Mouse (Mus musculus): ENCODE measurements around the gene Memo1. TPM values are rescaled to one million over a fixed set of nuclear protein-coding genes. Genes with fewer than 3 reads are reported as not detected.
"Not testable (repeated sequence)": the region's sequence is repeated elsewhere in the genome, so short reads cannot be mapped to it uniquely, and the experiment has no call there.

Gene Memo1
- polyA plus RNA-seq, 1 experiment from 2014 or later, result 83.7 TPM

GRCm38 (mm10) chr17:74316309-74316863 is 21.1 kb upstream of the Memo1 start:
- Histone ChIP-seq H3K4me1 (peaks cover 11% of the 10 kb centered on the region; the same call in 1 of the 2 replicates), H3K9me3 (no peaks in the 10 kb centered on the region), H3K27ac (peak overlapping the region; percentile 88), H3K4me3 (peak overlapping the region; percentile 63), H3K36me3 (peaks cover 13% of the 10 kb centered on the region), H3K4me2 (replicated peaks) (peak overlapping the region; percentile 65), H3K27me3 (no peaks in the 10 kb centered on the region), H3K9ac (peak overlapping the region; percentile 69)
- peak; percentile 94 for ATAC-seq (ENCODE audit: insufficient number of reproducible peaks, insufficient read depth, low FRiP score, low TSS enrichment)
- under 1% methylated on average over 48 of the region's 48 CpGs for WGBS

GRCm38 (mm10) chr17:74315445-74316308 is 20.4 kb upstream of the Memo1 start:
- Histone ChIP-seq H3K4me3 (peak overlapping the region; percentile 63), H3K4me1 (peaks cover 11% of the 10 kb centered on the region; the same call in 1 of the 2 replicates), H3K9me3 (no peaks in the 10 kb centered on the region), H3K27me3 (no peaks in the 10 kb centered on the region), H3K36me3 (peaks cover 14% of the 10 kb centered on the region), H3K9ac (peak overlapping the region; percentile 69), H3K4me2 (replicated peaks) (peak overlapping the region; percentile 65), H3K27ac (peak overlapping the region; percentile 88)
- under 1% methylated on average over 45 of the region's 45 CpGs for WGBS
- ATAC-seq (ENCODE audit: insufficient number of reproducible peaks, insufficient read depth, low FRiP score, low TSS enrichment), result peak; percentile 79

DNA sequence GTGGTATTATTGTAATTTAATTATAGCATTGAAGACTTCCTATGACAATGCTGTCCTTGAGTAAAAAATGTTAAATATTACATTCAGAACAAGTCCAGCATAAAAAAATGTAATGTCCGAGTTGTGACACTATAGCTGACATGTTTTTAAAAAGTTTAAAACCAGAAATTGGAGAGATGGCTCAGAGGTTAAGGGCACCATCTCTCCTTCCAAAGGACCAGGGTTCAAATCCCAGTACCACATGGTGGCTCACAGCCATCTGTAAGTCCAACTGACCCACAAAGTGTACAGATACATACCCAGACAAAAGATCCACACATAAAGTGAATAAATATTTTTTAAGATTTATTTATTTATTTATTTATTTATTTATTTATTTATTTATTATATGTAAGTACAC is 10.7 kb upstream of the Memo1 start:
- no peak overlapping the region for H3K4me2 ChIP-seq (replicated peaks)
- no peak for ATAC-seq (ENCODE audit: insufficient number of reproducible peaks, insufficient read depth, low FRiP score, low TSS enrichment)
- H3K9me3 ChIP-seq, result no peaks in the 10 kb centered on the region
- 93% methylated on average over 1 of the region's 1 CpGs for WGBS
- no peaks in the 10 kb centered on the region for H3K27me3 ChIP-seq
- H3K9ac ChIP-seq, result no peak overlapping the region
- H3K27ac ChIP-seq, result no peak overlapping the region
- H3K4me3 ChIP-seq, result no peak overlapping the region
- H3K4me1 ChIP-seq, result no peaks in the 10 kb centered on the region
- peaks cover 67% of the 10 kb centered on the region for H3K36me3 ChIP-seq

- H3K36me3 ChIP-seq, result peaks cover 68% of the 10 kb centered on the region
- no peak for ATAC-seq (ENCODE audit: insufficient number of reproducible peaks, insufficient read depth, low FRiP score, low TSS enrichment)
- H3K27me3 ChIP-seq, result no peaks in the 10 kb centered on the region
- H3K27ac ChIP-seq, result no peak overlapping the region
- no peak overlapping the region for H3K4me3 ChIP-seq
- 85% methylated on average over 4 of the region's 4 CpGs for WGBS
- no peaks in the 10 kb centered on the region for H3K4me1 ChIP-seq
- no peak overlapping the region for H3K9ac ChIP-seq
- no peaks in the 10 kb centered on the region for H3K9me3 ChIP-seq
- H3K4me2 ChIP-seq (replicated peaks), result no peak overlapping the region
Measured at GRCm38 (mm10) chr17:74305616-74306015, 10.3 kb upstream of the Memo1 start.

DNA sequence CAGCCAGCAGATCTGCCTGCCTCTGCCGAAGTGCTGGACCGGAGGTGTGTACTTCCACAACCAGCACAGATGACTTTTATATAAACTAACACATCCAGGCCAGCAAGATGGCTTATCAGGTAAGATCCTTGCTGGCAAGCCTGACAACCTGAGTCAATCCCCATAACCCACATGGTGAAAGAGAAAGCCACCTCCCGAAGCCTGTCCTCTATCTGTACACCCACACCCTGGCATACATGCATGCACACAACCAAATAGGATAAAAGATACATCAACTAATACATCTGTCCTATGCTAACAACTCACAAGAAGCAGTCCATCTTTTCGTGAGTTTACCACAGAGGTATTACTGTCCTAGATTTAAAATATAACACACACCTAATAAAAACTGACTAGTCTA is 8.7 kb upstream of the Memo1 start:
- Histone ChIP-seq H3K4me3 (no peak overlapping the region), H3K9ac (no peak overlapping the region), H3K36me3 (peaks cover 60% of the 10 kb centered on the region), H3K27ac (no peak overlapping the region), H3K27me3 (no peaks in the 10 kb centered on the region), H3K9me3 (no peaks in the 10 kb centered on the region), H3K4me1 (no peaks in the 10 kb centered on the region), H3K4me2 (replicated peaks) (no peak overlapping the region)
- WGBS, result 90% methylated on average over 4 of the region's 4 CpGs
- ATAC-seq (ENCODE audit: insufficient number of reproducible peaks, insufficient read depth, low FRiP score, low TSS enrichment), result no peak

GRCm38 (mm10) chr17:74300089-74300488 is 4.8 kb upstream of the Memo1 start:
- 92% methylated on average over 5 of the region's 5 CpGs for WGBS
- Histone ChIP-seq H3K9ac (no peak overlapping the region), H3K4me2 (replicated peaks) (no peak overlapping the region), H3K36me3 (peaks cover 36% of the 10 kb centered on the region), H3K27ac (no peak overlapping the region), H3K4me3 (no peak overlapping the region), H3K9me3 (no peaks in the 10 kb centered on the region), H3K27me3 (no peaks in the 10 kb centered on the region), H3K4me1 (no peaks in the 10 kb centered on the region)
- ATAC-seq (ENCODE audit: insufficient number of reproducible peaks, insufficient read depth, low FRiP score, low TSS enrichment), result no peak

DNA sequence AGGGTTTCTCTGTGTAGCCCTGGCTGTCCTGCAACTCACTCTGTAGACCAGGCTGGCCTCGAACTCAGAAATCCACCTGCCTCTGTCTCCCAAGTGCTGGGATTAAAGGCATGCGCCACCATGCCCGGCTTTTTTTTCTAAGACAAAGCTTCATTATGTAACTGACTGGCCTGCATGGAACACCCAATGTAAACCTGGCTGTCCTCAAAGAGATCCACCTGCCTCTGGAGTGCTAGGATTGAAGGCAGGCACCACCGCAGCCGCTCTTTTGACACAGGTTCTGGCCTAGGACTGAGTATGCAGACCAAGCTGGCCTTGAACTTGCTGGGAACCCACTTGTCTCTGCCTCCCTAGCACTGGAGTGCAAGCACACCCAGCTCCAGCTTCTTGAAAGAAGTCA is 1.7 kb upstream of the Memo1 start:
- H3K27ac ChIP-seq; ATAC-seq (ENCODE audit: insufficient number of reproducible peaks, insufficient read depth, low FRiP score, low TSS enrichment); H3K9me3 ChIP-seq; H3K4me2 ChIP-seq (replicated peaks); H3K9ac ChIP-seq; H3K27me3 ChIP-seq; H3K4me3 ChIP-seq; H3K4me1 ChIP-seq: not testable (repeated sequence)
- 84% methylated on average over 5 of the region's 5 CpGs for WGBS
- H3K36me3 ChIP-seq, result peaks cover 23% of the 10 kb centered on the region

DNA sequence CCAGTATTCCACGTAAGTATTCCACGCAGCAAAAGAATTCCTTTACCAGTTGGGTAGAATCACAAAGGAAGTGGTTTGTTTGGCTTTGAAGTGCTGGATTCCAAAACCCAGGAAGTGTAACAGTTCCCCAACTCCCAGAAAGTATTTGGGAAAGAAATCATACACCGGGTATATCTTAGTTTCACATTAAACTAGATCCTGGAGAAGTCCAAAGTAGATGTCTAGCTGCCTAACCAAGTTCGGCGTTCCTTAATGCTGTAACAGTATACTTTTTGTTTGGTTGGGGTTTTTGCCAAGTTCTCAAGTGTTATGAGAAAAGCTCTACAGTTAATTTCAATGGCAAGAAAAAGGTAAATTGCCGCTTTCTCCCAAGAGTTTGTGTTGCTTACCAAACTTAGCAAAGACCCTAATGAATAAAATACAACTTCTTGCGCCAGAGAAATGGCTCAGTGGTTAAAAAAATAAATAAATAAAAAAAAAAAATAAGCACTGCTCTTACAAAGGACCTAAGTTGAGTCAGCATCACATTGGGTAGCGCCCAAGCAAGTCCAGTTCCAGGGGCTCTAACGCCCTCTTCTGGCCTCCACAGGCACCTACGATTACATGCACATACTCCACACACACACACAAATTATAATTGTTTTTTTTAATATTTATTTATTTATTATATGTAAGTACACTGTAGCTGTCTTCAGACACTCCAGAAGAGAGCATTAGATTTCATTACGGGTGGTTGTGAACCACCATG is 929 bp upstream of the Memo1 start:
- Histone ChIP-seq H3K9me3 (no peaks in the 10 kb centered on the region), H3K4me3 (peak overlapping the region; percentile 93), H3K27ac (peak overlapping the region; percentile 99), H3K9ac (peak overlapping the region; percentile 96), H3K4me1 (peaks cover 8% of the 10 kb centered on the region), H3K36me3 (peaks cover 17% of the 10 kb centered on the region), H3K27me3 (no peaks in the 10 kb centered on the region), H3K4me2 (replicated peaks) (peak overlapping the region; percentile 56)
- 38% methylated on average over 11 of the region's 11 CpGs for WGBS
- ATAC-seq (ENCODE audit: insufficient number of reproducible peaks, insufficient read depth, low FRiP score, low TSS enrichment), result no peak

GRCm38 (mm10) chr17:74294426-74295025 is 795 bp downstream of the Memo1 start:
- ATAC-seq (ENCODE audit: insufficient number of reproducible peaks, insufficient read depth, low FRiP score, low TSS enrichment), result peak; percentile 81
- WGBS, result under 1% methylated on average over 61 of the region's 80 CpGs
- Histone ChIP-seq H3K36me3 (0 out of 2 replicates have a peak, but pooled peaks cover 6% of the 10 kb centered on the region), H3K27me3 (no peaks in the 10 kb centered on the region), H3K9me3 (no peaks in the 10 kb centered on the region), H3K9ac (peak overlapping the region; percentile 96), H3K27ac (peak overlapping the region; percentile 99), H3K4me1 (peaks cover 13% of the 10 kb centered on the region), H3K4me3 (peak overlapping the region; percentile 93), H3K4me2 (replicated peaks) (peak overlapping the region; percentile 71)

DNA sequence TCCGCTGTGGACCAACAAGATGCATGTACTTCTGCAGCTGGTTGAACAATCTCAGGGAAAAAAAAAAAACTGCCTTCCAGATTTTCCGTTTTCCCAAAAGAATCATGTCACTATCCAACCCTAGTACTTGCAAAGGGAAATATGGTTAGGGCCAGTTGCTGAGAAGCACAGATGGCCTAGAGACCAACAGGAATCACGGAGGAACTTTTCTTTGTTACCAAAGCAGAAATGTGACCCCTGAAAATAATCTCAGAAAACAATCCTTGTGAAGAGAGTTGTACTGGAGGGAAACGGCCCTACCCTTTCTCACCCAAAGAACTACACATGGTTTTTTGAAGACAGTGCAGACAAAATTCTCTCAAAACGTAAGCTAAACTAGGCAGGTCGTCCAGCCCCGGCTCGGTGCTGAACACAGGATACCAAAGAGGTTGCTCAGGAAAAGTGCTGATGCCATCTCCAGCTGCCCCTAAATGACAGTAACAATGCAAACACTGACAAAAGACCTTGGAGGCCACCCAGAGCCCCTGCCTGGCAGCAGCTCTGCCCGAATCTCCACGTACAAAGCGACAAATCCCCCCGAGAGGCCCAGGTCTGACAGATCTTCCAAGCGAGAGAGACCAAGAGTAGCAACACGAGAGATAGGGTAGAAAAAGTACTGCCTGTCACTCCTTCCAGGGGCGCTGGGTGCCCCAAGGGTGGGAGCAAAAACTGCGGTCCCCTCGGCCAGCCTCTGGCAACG is 1.5 kb downstream of the Memo1 start:
- Histone ChIP-seq H3K36me3 (peaks cover 6% of the 10 kb centered on the region; the same call in 1 of the 2 replicates), H3K9me3 (no peaks in the 10 kb centered on the region), H3K4me1 (peaks cover 13% of the 10 kb centered on the region), H3K4me3 (peak overlapping the region; percentile 93), H3K4me2 (replicated peaks) (peak overlapping the region; percentile 71), H3K27ac (peak overlapping the region; percentile 99), H3K9ac (peak overlapping the region; percentile 96), H3K27me3 (no peaks in the 10 kb centered on the region)
- ATAC-seq (ENCODE audit: insufficient number of reproducible peaks, insufficient read depth, low FRiP score, low TSS enrichment), result no peak
- under 1% methylated on average over 18 of the region's 18 CpGs for WGBS
